Comparison of ENCODE assay signal across 8 mouse cellular contexts in the genomic region with DNA sequence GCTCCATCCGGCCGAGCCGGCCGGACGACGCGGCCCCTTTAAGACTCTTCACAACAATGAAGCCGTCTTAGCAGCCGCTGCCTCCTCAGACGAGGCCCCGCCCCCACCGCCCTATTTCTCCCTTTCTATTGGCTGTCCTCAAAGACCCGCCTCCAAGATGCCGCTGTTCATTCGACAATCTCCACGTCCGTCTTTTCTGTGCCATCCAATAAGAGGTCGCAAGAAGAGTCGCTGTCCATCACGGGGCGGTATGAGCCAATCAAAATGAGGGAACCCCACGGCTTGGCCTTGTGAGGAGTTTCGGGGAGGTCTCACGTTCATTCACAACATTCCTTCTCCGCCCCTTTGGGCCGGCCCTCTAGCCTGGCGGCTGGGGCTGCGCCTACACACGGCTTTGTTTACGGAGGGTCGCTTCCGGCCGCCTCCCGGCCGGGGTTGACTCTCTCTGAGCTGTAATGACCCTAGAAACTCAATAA. TPM values are rescaled to one million over a fixed set of nuclear protein-coding genes. Genes with fewer than 3 reads are reported as not detected.
DNase-seq lines count a peak whose midpoint lies in the region; ATAC-seq and TF ChIP-seq lines count a peak whose summit lies in the region.

A gene (minus strand): TSS at position 58 of the 476 bp plus-strand sequence.

- peak within 1 kb of the TSS; percentile 86 for H3K4me2 ChIP-seq in heart, embryonic 12.5 days
- H3K4me2 ChIP-seq in kidney, postnatal 0 days (ENCODE audit: low read length): peak within 1 kb of the TSS; percentile 91
- peak within 1 kb of the TSS; percentile 94 for H3K4me2 ChIP-seq in liver, embryonic 11.5 days
- peak within 1 kb of the TSS; percentile 89 for H3K4me2 ChIP-seq in stomach, embryonic 14.5 days (replicated peaks; ENCODE audit: low read depth, low read length)

- peak within 1 kb of the TSS; percentile 79 for H3K4me3 ChIP-seq in heart, embryonic 12.5 days
- peak within 1 kb of the TSS; percentile 97 for H3K4me3 ChIP-seq in kidney, postnatal 0 days (replicated peaks; ENCODE audit: low read depth, low read length)
- peak within 1 kb of the TSS; percentile 86 for H3K4me3 ChIP-seq in liver, embryonic 11.5 days (ENCODE audit: low read depth, low read length)
- peak within 1 kb of the TSS; percentile 89 for H3K4me3 ChIP-seq in stomach, embryonic 14.5 days (ENCODE audit: low read depth, low read length)

- peak within 1 kb of the TSS; percentile 64 for H3K27ac ChIP-seq in heart, embryonic 12.5 days (ENCODE audit: poor library complexity, severe bottlenecking)
- H3K27ac ChIP-seq in kidney, postnatal 0 days: peak within 1 kb of the TSS; percentile 89
- H3K27ac ChIP-seq in liver, embryonic 11.5 days (ENCODE audit: low read depth, low read length): peak within 1 kb of the TSS; percentile 44
- peak within 1 kb of the TSS; percentile 61; the same call in 1 of the 2 replicates for H3K27ac ChIP-seq in stomach, embryonic 14.5 days (ENCODE audit: low read length)

- WGBS in heart, embryonic 12.5 days: under 1% methylated on average over 35 of the region's 35 CpGs
- under 1% methylated on average over 33 of the region's 35 CpGs for WGBS in kidney, postnatal 0 days
- WGBS in liver, embryonic 11.5 days: 1% methylated on average over 35 of the region's 35 CpGs
- WGBS in stomach, embryonic 14.5 days: 0% methylated on average over 35 of the region's 35 CpGs

- peak; percentile 97 for ATAC-seq in erythroid progenitor cell, adult 5-6 weeks (replicated peaks; ENCODE audit: low FRiP score, poor library complexity, severe bottlenecking)
- ATAC-seq in heart, embryonic 12.5 days (ENCODE audit: insufficient number of reproducible peaks, low FRiP score): peak; percentile 98
- ATAC-seq in kidney, postnatal 0 days (replicated peaks; ENCODE audit: low FRiP score, low read depth): peak; percentile 98
- ATAC-seq in liver, embryonic 11.5 days (replicated peaks; ENCODE audit: low FRiP score): peak; percentile 99
- peak; percentile 98 for ATAC-seq in stomach, embryonic 14.5 days (ENCODE audit: insufficient number of reproducible peaks, insufficient read depth, low FRiP score, low read depth)

- peak within 1 kb of the TSS; percentile 92 for H3K9ac ChIP-seq in heart, embryonic 12.5 days
- H3K9ac ChIP-seq in kidney, postnatal 0 days (ENCODE audit: low read depth, low read length): peak within 1 kb of the TSS; percentile 99
- peak within 1 kb of the TSS; percentile 90 for H3K9ac ChIP-seq in liver, embryonic 11.5 days (ENCODE audit: low read depth, low read length)
- peak within 1 kb of the TSS; percentile 79 for H3K9ac ChIP-seq in stomach, embryonic 14.5 days (replicated peaks; ENCODE audit: low read depth, low read length)

- H3K9me3 ChIP-seq in heart, embryonic 12.5 days (replicated peaks): no peaks in the 10 kb centered on the region
- H3K9me3 ChIP-seq in kidney, postnatal 0 days (replicated peaks; ENCODE audit: low read length): no peaks in the 10 kb centered on the region
- no peaks in the 10 kb centered on the region for H3K9me3 ChIP-seq in liver, embryonic 11.5 days (ENCODE audit: control insufficient read depth, low read length)
- no peaks in the 10 kb centered on the region for H3K9me3 ChIP-seq in stomach, embryonic 14.5 days (ENCODE audit: control insufficient read depth, low read depth, low read length)

- H3K36me3 ChIP-seq in heart, embryonic 12.5 days: peaks cover 24% of the 10 kb centered on the region
- peaks cover 7% of the 10 kb centered on the region; the same call in 1 of the 2 replicates for H3K36me3 ChIP-seq in kidney, postnatal 0 days (ENCODE audit: insufficient read depth, low read length)
- no peaks in the 10 kb centered on the region; the same call in 1 of the 2 replicates for H3K36me3 ChIP-seq in liver, embryonic 11.5 days (ENCODE audit: control insufficient read depth, insufficient read depth, low read length)
- 0 out of 2 replicates have a peak, but pooled peaks cover 4% of the 10 kb centered on the region for H3K36me3 ChIP-seq in stomach, embryonic 14.5 days (ENCODE audit: control insufficient read depth, insufficient read depth, low read length)

- TF ChIP-seq CTCF in kidney, postnatal 0 days (IDR thresholded peaks at IDR 0.05; ENCODE audit: low read depth): peak; percentile 25; the same call in 1 of the 2 replicates

- no peaks in the 10 kb centered on the region for H3K27me3 ChIP-seq in heart, embryonic 12.5 days (replicated peaks)
- H3K27me3 ChIP-seq in kidney, postnatal 0 days (ENCODE audit: insufficient read depth, low read length): no peaks in the 10 kb centered on the region
- H3K27me3 ChIP-seq in liver, embryonic 11.5 days (replicated peaks; ENCODE audit: control insufficient read depth, insufficient read depth, low read length): no peaks in the 10 kb centered on the region
- no peaks in the 10 kb centered on the region for H3K27me3 ChIP-seq in stomach, embryonic 14.5 days (ENCODE audit: control insufficient read depth, insufficient read depth, low read length)

- H3K4me1 ChIP-seq in heart, embryonic 12.5 days (replicated peaks): peaks cover 32% of the 10 kb centered on the region
- H3K4me1 ChIP-seq in kidney, postnatal 0 days (replicated peaks; ENCODE audit: insufficient read depth, low read length): peaks cover 4% of the 10 kb centered on the region; the same call in 1 of the 2 replicates
- peaks cover 10% of the 10 kb centered on the region for H3K4me1 ChIP-seq in liver, embryonic 11.5 days (replicated peaks; ENCODE audit: control insufficient read depth, insufficient read depth, low read length)
- peaks cover 16% of the 10 kb centered on the region; the same call in 1 of the 2 replicates for H3K4me1 ChIP-seq in stomach, embryonic 14.5 days (ENCODE audit: control insufficient read depth, insufficient read depth, low read length)

- peak; percentile 99 for DNase-seq in CD4-positive helper T cell, adult 2 months (ENCODE audit: low read depth, low spot score)
- DNase-seq in brain, embryonic 18.5 days (ENCODE audit: low read depth, low spot score): peak; percentile 99
- DNase-seq in kidney, postnatal 0 days (ENCODE audit: low spot score): peak; percentile 100
- DNase-seq in liver, embryonic 11.5 days (ENCODE audit: low spot score): peak; percentile 97
- DNase-seq in naive thymus-derived CD4-positive, alpha-beta T cell, adult 2 months (ENCODE audit: low read depth): peak; percentile 100

RNA-seq across cellular contexts. Expression of the gene that starts here (rescaled TPM):
- 1.7 and 2.2 TPM in 2 replicates for total RNA-seq in erythroid progenitor cell, adult 5-6 weeks (2015; ENCODE audit: low replicate concordance)
- 1.9 and 2.6 TPM in 2 replicates for total RNA-seq in erythroid progenitor cell, adult 5-6 weeks (2017; ENCODE audit: low replicate concordance)
- polyA plus RNA-seq in heart, embryonic 12.5 days (2016; fragmentation: Nextera tagmentation; extraction: Ambion mirVana): 12.9 and 13.7 TPM in 2 replicates
- 10.5 and 11.0 TPM in 2 replicates for polyA plus RNA-seq in kidney, postnatal 0 days (2015; fragmentation: Nextera tagmentation; extraction: Ambion mirVana)
- 7.9 and 9.1 TPM in 2 replicates for polyA plus RNA-seq in liver, embryonic 11.5 days (2014; fragmentation: Nextera tagmentation; extraction: Ambion mirVana)
- 9.3 and 9.5 TPM in 2 replicates for polyA plus RNA-seq in stomach, embryonic 14.5 days (2014; fragmentation: Nextera tagmentation; extraction: Ambion mirVana)

Comparison
In these comparisons a context has a peak if more than half of its experiments do, and no peak if none do; other contexts are left out.
1. Peak in every context shown above with its lines: DNase-seq, ATAC-seq, H3K4me3 ChIP-seq and H3K27ac ChIP-seq.